Comparison of ENCODE assay signal across 15 mouse cellular contexts in genomic region chr4:83234739-83235138, GRCm38 (mm10).
A peak's percentile ranks its signal among the peaks of the same experiment; 100 is the strongest.
DNase-seq lines count a peak whose midpoint lies in the region; ATAC-seq lines count a peak whose summit lies in the region.
"Had no signal": no experiment of that assay in that cellular context is flagged by ENCODE, and none has a peak within 500 bp of the region (broad histone marks: within the 10 kb centered on the region; RNA-seq: fewer than 3 reads in every experiment).

No protein-coding gene starts in this region.

- WGBS in forebrain, embryonic 15.5 days, result 59% methylated on average over 11 of the region's 11 CpGs
- 88% methylated on average over 11 of the region's 11 CpGs for WGBS in forebrain, embryonic 11.5 days
- WGBS in embryonic facial prominence, embryonic 11.5 days, result 50% methylated on average over 11 of the region's 11 CpGs
- 49% methylated on average over 11 of the region's 11 CpGs for WGBS in limb, embryonic 11.5 days
- 89% methylated on average over 11 of the region's 11 CpGs for WGBS in hindbrain, embryonic 13.5 days

- H3K9me3 ChIP-seq in forebrain, embryonic 15.5 days, result no peaks in the 10 kb centered on the region
- no peaks in the 10 kb centered on the region for H3K9me3 ChIP-seq in forebrain, embryonic 11.5 days (ENCODE audit: control insufficient read depth, low read length)
- H3K9me3 ChIP-seq in embryonic facial prominence, embryonic 11.5 days (replicated peaks; ENCODE audit: control insufficient read depth, low read length), result no peaks in the 10 kb centered on the region
- no peaks in the 10 kb centered on the region for H3K9me3 ChIP-seq in limb, embryonic 11.5 days (ENCODE audit: control insufficient read depth, low read length)
- no peaks in the 10 kb centered on the region for H3K9me3 ChIP-seq in hindbrain, embryonic 13.5 days
- H3K9me3 ChIP-seq: heart, embryonic 15.5 days; hindbrain, embryonic 12.5 days; limb, embryonic 12.5 days had no signal

- H3K27ac ChIP-seq in forebrain, embryonic 15.5 days (replicated peaks), result peak overlapping the region; percentile 93
- H3K27ac ChIP-seq in forebrain, embryonic 11.5 days (ENCODE audit: low read depth, low read length), result no peak overlapping the region
- H3K27ac ChIP-seq in embryonic facial prominence, embryonic 11.5 days (replicated peaks; ENCODE audit: low read depth, low read length), result no peak overlapping the region
- no peak overlapping the region for H3K27ac ChIP-seq in limb, embryonic 11.5 days (replicated peaks; ENCODE audit: low read depth, low read length)
- no peak overlapping the region for H3K27ac ChIP-seq in hindbrain, embryonic 13.5 days
- H3K27ac ChIP-seq: heart, embryonic 15.5 days; hindbrain, embryonic 12.5 days; limb, embryonic 12.5 days had no signal

- DNase-seq in forebrain, embryonic 11.5 days (ENCODE audit: low spot score), result no peak
- DNase-seq in NIH3T3 (ENCODE audit: low read depth), result peak; percentile 86
- peak; percentile 80 for DNase-seq in embryonic facial prominence, embryonic 11.5 days (ENCODE audit: low spot score)
- DNase-seq in limb, embryonic 11.5 days (ENCODE audit: low spot score), result peak; percentile 47
- no peak for DNase-seq in adrenal gland, adult 18-20 months (ENCODE audit: low spot score in 2 of 2)
- DNase-seq: kidney, adult 11 months; kidney, postnatal 25 days; liver, postnatal 0 days; right cerebral cortex, adult 18-20 months had no signal

- H3K27me3 ChIP-seq in forebrain, embryonic 15.5 days, result no peaks in the 10 kb centered on the region
- H3K27me3 ChIP-seq in forebrain, embryonic 11.5 days (ENCODE audit: control insufficient read depth, insufficient read depth, low read length), result no peaks in the 10 kb centered on the region
- H3K27me3 ChIP-seq in embryonic facial prominence, embryonic 11.5 days (ENCODE audit: control insufficient read depth, insufficient read depth, low read length), result no peaks in the 10 kb centered on the region
- no peaks in the 10 kb centered on the region for H3K27me3 ChIP-seq in limb, embryonic 11.5 days (ENCODE audit: control insufficient read depth, insufficient read depth, low read length)
- H3K27me3 ChIP-seq in hindbrain, embryonic 13.5 days, result no peaks in the 10 kb centered on the region
- H3K27me3 ChIP-seq: CH12.LX; heart, embryonic 15.5 days; hindbrain, embryonic 12.5 days; limb, embryonic 12.5 days had no signal

- H3K36me3 ChIP-seq in forebrain, embryonic 15.5 days, result no peaks in the 10 kb centered on the region
- no peaks in the 10 kb centered on the region for H3K36me3 ChIP-seq in forebrain, embryonic 11.5 days (ENCODE audit: control insufficient read depth, insufficient read depth, low read length)
- no peaks in the 10 kb centered on the region for H3K36me3 ChIP-seq in embryonic facial prominence, embryonic 11.5 days (replicated peaks; ENCODE audit: control insufficient read depth, insufficient read depth, low read depth, low read length)
- no peaks in the 10 kb centered on the region for H3K36me3 ChIP-seq in limb, embryonic 11.5 days (ENCODE audit: control insufficient read depth, insufficient read depth, low read length)
- H3K36me3 ChIP-seq in hindbrain, embryonic 13.5 days, result peaks cover 5% of the 10 kb centered on the region
- H3K36me3 ChIP-seq: heart, embryonic 15.5 days; limb, embryonic 12.5 days had no signal

- no peak overlapping the region for H3K4me3 ChIP-seq in forebrain, embryonic 15.5 days
- no peak overlapping the region for H3K4me3 ChIP-seq in forebrain, embryonic 11.5 days (ENCODE audit: low read depth, low read length)
- H3K4me3 ChIP-seq in embryonic facial prominence, embryonic 11.5 days (ENCODE audit: low read depth, low read length), result no peak overlapping the region
- no peak overlapping the region for H3K4me3 ChIP-seq in limb, embryonic 11.5 days (ENCODE audit: low read depth, low read length)
- H3K4me3 ChIP-seq in hindbrain, embryonic 13.5 days, result no peak overlapping the region
- H3K4me3 ChIP-seq: heart, embryonic 15.5 days; hindbrain, embryonic 12.5 days; limb, embryonic 12.5 days had no signal

- no peak overlapping the region for H3K9ac ChIP-seq in forebrain, embryonic 15.5 days (replicated peaks)
- H3K9ac ChIP-seq in forebrain, embryonic 11.5 days (ENCODE audit: low read length), result no peak overlapping the region
- H3K9ac ChIP-seq in embryonic facial prominence, embryonic 11.5 days (replicated peaks; ENCODE audit: low read length), result no peak overlapping the region
- no peak overlapping the region for H3K9ac ChIP-seq in limb, embryonic 11.5 days (ENCODE audit: low read length)
- H3K9ac ChIP-seq in hindbrain, embryonic 13.5 days, result no peak overlapping the region
- H3K9ac ChIP-seq: heart, embryonic 15.5 days; hindbrain, embryonic 12.5 days; limb, embryonic 12.5 days; liver, postnatal 0 days had no signal

- peaks cover 29% of the 10 kb centered on the region for H3K4me1 ChIP-seq in forebrain, embryonic 15.5 days
- no peaks in the 10 kb centered on the region for H3K4me1 ChIP-seq in forebrain, embryonic 11.5 days (replicated peaks; ENCODE audit: control insufficient read depth, insufficient read depth, low read length)
- H3K4me1 ChIP-seq in embryonic facial prominence, embryonic 11.5 days (ENCODE audit: control insufficient read depth, insufficient read depth, low read length), result peaks cover 4% of the 10 kb centered on the region; the same call in 1 of the 2 replicates
- peaks cover 9% of the 10 kb centered on the region; the same call in 1 of the 2 replicates for H3K4me1 ChIP-seq in limb, embryonic 11.5 days (ENCODE audit: control insufficient read depth, insufficient read depth, low read length)
- 0 out of 2 replicates have a peak, but pooled peaks cover 9% of the 10 kb centered on the region for H3K4me1 ChIP-seq in hindbrain, embryonic 13.5 days (replicated peaks)

- no peak overlapping the region for H3K4me2 ChIP-seq in forebrain, embryonic 15.5 days (replicated peaks)
- no peak overlapping the region for H3K4me2 ChIP-seq in forebrain, embryonic 11.5 days (ENCODE audit: low read depth, low read length, severe bottlenecking)
- no peak overlapping the region for H3K4me2 ChIP-seq in embryonic facial prominence, embryonic 11.5 days (ENCODE audit: low read depth, low read length)
- H3K4me2 ChIP-seq in limb, embryonic 11.5 days (ENCODE audit: low read depth, severe bottlenecking), result no peak overlapping the region
- no peak overlapping the region for H3K4me2 ChIP-seq in hindbrain, embryonic 13.5 days
- H3K4me2 ChIP-seq: heart, embryonic 15.5 days; hindbrain, embryonic 12.5 days; limb, embryonic 12.5 days had no signal

- ATAC-seq in forebrain, embryonic 15.5 days (replicated peaks), result no peak
- no peak for ATAC-seq in forebrain, embryonic 11.5 days (replicated peaks; ENCODE audit: low FRiP score)
- no peak for ATAC-seq in embryonic facial prominence, embryonic 11.5 days (replicated peaks; ENCODE audit: insufficient number of reproducible peaks, low FRiP score, low TSS enrichment, low read depth)
- no peak for ATAC-seq in limb, embryonic 11.5 days (ENCODE audit: insufficient number of reproducible peaks, low FRiP score, low TSS enrichment, low read depth)
- no peak for ATAC-seq in hindbrain, embryonic 13.5 days (ENCODE audit: low FRiP score)
- ATAC-seq: liver, postnatal 0 days had no signal

Comparison
In these comparisons a context has a peak if more than half of its experiments do, and no peak if none do; other contexts are left out.
1. DNase-seq: peak in NIH3T3 (single experiment), embryonic facial prominence, embryonic 11.5 days (single experiment) and limb, embryonic 11.5 days (single experiment); none in forebrain, embryonic 11.5 days (single experiment) and adrenal gland, adult 18-20 months (0 of 2).